Mouse (Mus musculus): Measurements from ENCODE around the gene Pitpnc1. TPM values are rescaled to one million over a fixed set of nuclear protein-coding genes. Genes with fewer than 3 reads are reported as not detected.

The Pitpnc1 gene
- total RNA-seq, 2 experiments from 2014 or later: 54.3 to 60.0 TPM

- no peak overlapping the region for H3K4me3 ChIP-seq
- no peak for TF ChIP-seq CTCF (conservative IDR thresholded peaks at IDR 0.05)
- DNase-seq (ENCODE audit: low spot score in 2 of 2): no peak
- H3K27ac ChIP-seq: peak overlapping the region; percentile 67
Measured at GRCm38 (mm10) chr11:107276898-107277297, 193.6 kb downstream of the Pitpnc1 start.

GRCm38 (mm10) chr11:107276337-107276736 is 194.2 kb downstream of the Pitpnc1 start:
- TF ChIP-seq CTCF (conservative IDR thresholded peaks at IDR 0.05): no peak
- DNase-seq (ENCODE audit: low spot score in 2 of 2): no peak
- peak overlapping the region; percentile 36 for H3K27ac ChIP-seq
- no peak overlapping the region for H3K4me3 ChIP-seq

GRCm38 (mm10) chr11:107275902-107276301 is 194.6 kb downstream of the Pitpnc1 start:
- no peak overlapping the region for H3K27ac ChIP-seq
- no peak overlapping the region for H3K4me3 ChIP-seq
- DNase-seq (ENCODE audit: low spot score in 2 of 2): peak in 1 of 2 experiments; percentile 45
- peak; percentile 75 for TF ChIP-seq CTCF (conservative IDR thresholded peaks at IDR 0.05)

DNA sequence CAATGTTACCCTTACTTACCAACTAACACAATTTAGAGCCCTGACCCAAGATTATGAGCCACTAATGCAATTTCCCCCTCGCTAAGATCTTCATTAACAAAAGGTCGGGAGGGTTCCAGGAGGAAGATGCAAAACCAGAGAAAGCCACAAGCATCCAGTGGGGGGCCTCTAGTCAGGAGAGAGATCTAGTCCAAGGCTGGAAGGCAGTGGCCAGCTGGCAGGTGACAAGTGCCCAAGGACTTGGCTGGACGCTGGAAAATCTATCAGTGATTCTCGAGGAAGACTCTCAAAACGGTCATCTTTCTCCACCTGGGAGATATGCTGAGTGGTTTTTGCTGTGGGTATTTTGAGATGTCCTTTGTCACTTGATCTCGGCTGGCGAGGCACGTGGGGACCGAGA is 196.3 kb downstream of the Pitpnc1 start:
- no peak overlapping the region for H3K4me3 ChIP-seq
- TF ChIP-seq CTCF (conservative IDR thresholded peaks at IDR 0.05): no peak
- H3K27ac ChIP-seq: no peak overlapping the region

DNA sequence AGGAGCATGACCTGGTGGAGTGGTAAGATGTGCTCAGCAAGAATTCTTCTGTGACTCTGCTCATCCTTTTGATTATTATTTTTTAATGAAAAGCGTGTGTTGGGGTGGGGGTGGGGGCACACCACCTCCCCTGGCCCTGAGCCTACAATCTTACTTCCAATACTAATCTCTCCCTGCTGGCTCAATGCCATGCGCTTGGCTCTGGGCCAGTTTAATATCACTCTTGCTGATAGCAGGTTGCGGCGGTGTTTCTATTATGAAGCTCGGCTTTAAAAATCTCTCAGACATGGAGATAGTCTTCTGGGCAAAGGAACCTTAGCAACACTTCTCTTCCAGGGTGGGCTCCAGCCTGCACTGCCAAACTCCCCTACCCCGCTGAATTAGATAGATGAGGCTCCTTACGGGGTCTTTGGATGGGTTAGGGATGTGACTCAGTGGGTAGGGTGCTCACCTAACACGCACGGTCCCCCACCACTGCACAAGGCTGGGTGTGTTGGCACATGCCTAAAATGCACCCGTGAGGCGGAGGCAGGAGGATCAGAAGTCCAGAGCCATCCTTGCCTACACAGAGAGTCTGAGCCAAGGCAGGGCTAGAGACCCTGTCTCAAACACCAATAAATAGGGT is 198.0 kb downstream of the Pitpnc1 start:
- no peak overlapping the region for H3K27ac ChIP-seq
- no peak for DNase-seq (ENCODE audit: low spot score in 2 of 2)
- no peak overlapping the region for H3K4me3 ChIP-seq
- no peak for TF ChIP-seq CTCF (conservative IDR thresholded peaks at IDR 0.05)

More for the DNA sequence above, 196.3 kb downstream of the Pitpnc1 start:
- DNase-seq (ENCODE audit: low spot score in 2 of 2): no peak

GRCm38 (mm10) chr11:107270564-107270963 is 199.9 kb downstream of the Pitpnc1 start:
- no peak overlapping the region for H3K27ac ChIP-seq
- DNase-seq (ENCODE audit: low spot score in 2 of 2): no peak
- H3K4me3 ChIP-seq: no peak overlapping the region
- no peak for TF ChIP-seq CTCF (conservative IDR thresholded peaks at IDR 0.05)

- Histone ChIP-seq H3K4me3 (no peak overlapping the region), H3K27ac (no peak overlapping the region)
- TF ChIP-seq CTCF (conservative IDR thresholded peaks at IDR 0.05): peak; percentile 63
- DNase-seq (ENCODE audit: low spot score in 2 of 2): no peak
Measured at GRCm38 (mm10) chr11:107267522-107267921, 203.0 kb downstream of the Pitpnc1 start.

DNA sequence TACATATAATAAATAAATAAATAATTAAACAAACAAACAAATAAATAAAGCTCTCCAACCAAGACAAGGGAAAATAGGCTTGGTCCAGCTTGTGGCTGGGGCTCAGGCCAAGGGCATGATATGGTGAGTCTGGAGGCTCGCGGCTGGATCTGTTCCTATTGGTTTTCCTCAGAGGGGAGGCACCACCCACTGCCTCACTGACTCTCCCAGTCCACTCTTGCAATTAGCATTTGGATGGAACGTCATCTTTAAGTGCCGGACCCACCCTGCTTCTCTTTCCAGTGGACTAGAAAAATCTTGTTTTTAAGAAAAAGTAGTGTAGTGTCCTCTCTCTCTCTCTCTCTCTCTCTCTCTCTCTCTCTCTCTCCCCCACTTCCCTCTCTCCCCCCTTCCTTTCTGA is 204.6 kb downstream of the Pitpnc1 start:
- H3K27ac ChIP-seq: no peak overlapping the region
- no peak for TF ChIP-seq CTCF (conservative IDR thresholded peaks at IDR 0.05)
- DNase-seq (ENCODE audit: low spot score in 2 of 2): no peak
- no peak overlapping the region for H3K4me3 ChIP-seq

DNA sequence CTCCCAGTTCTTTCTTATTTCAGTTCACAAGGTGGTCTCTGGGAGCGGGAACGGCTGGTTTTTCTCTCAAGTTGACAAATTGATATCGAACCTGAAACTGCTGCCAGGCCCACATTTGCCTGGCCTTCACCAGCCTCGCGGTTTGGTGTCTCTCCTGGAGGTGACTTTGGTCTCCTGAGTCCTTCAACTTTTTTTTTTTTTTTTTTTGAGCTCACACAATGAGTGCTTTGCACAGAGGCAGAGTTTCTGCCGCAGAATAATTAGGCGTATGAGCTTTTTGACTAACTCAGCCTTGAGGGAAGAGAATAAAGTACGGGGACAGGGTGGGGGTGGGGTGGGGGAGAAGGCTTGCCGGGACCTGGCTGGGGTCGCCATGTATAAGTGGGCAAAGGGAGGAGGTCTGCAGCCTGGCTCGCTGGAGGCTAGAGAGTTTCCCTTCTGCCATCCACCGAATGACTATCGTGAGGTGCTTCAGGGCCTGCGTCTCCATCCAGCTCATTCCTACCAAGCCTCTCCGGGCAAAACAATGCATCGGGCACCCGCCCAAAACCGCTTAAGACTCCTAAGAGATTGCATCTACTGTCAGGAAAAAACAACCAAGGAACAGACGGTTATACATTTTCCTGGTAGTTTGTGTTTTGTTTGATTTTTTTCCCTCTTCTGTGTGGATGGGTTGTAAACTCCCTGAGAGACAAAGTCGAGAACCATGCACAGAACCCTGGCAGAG is 205.4 kb downstream of the Pitpnc1 start:
- no peak overlapping the region for H3K4me3 ChIP-seq
- TF ChIP-seq CTCF (conservative IDR thresholded peaks at IDR 0.05): no peak
- no peak for DNase-seq (ENCODE audit: low spot score in 2 of 2)
- peak overlapping the region; percentile 10; the same call in 1 of the 2 replicates for H3K27ac ChIP-seq

GRCm38 (mm10) chr11:107263838-107264237 is 206.7 kb downstream of the Pitpnc1 start:
- Histone ChIP-seq H3K27ac (no peak overlapping the region), H3K4me3 (no peak overlapping the region)
- no peak for TF ChIP-seq CTCF (conservative IDR thresholded peaks at IDR 0.05)
- no peak for DNase-seq (ENCODE audit: low spot score in 2 of 2)

GRCm38 (mm10) chr11:107259428-107259827 is 211.1 kb downstream of the Pitpnc1 start:
- no peak for DNase-seq (ENCODE audit: low spot score in 2 of 2)
- no peak for TF ChIP-seq CTCF (conservative IDR thresholded peaks at IDR 0.05)
- Histone ChIP-seq H3K4me3 (no peak overlapping the region), H3K27ac (no peak overlapping the region)

DNA sequence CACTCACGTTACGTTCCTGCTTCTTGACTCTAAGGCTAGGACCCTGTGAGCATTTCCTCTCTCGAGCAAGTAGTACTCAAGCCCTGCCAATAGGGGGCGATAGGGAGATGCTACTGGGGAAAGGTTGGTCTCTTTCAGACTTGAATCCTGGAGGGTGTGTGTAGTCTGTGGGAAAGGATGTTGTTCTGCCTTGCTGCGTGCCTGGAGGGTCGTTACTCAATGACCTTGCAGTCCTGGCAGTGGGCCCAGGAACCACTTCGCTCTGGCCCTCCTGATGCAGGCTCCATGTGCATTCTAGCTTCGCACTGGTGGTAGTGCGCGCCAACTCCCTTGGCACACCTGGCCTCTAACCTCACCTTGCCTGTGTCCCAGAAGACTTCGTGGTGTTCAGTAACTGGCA is 215.3 kb downstream of the Pitpnc1 start:
- Histone ChIP-seq H3K27ac (no peak overlapping the region), H3K4me3 (no peak overlapping the region)
- TF ChIP-seq CTCF (conservative IDR thresholded peaks at IDR 0.05): peak; percentile 62
- no peak for DNase-seq (ENCODE audit: low spot score in 2 of 2)

DNA sequence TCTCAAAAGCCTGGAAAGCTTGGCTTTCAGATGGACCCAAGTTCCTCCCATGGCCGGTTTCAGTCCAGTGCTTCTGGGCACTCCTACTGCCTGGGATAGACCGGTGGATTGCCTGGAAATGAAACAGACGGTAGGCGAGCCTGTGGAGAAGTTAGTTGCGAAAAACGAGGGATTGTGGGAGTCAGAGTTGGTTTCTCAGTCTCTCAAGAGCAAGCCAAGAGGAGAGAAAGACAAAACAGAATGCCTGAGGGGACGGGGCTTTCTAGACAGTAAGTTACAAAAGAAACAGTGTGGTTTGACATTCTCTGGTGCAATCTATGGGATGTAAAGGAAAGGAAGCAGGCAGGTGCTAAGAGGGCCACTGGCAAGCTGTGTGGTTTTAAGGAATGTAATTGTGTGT is 216.3 kb downstream of the Pitpnc1 start:
- Histone ChIP-seq H3K27ac (no peak overlapping the region), H3K4me3 (no peak overlapping the region)
- no peak for TF ChIP-seq CTCF (conservative IDR thresholded peaks at IDR 0.05)
- no peak for DNase-seq (ENCODE audit: low spot score in 2 of 2)

GRCm38 (mm10) chr11:107252026-107252425 is 218.5 kb downstream of the Pitpnc1 start:
- H3K27ac ChIP-seq: no peak overlapping the region
- no peak overlapping the region for H3K4me3 ChIP-seq
- no peak for DNase-seq (ENCODE audit: low spot score in 2 of 2)
- TF ChIP-seq CTCF (conservative IDR thresholded peaks at IDR 0.05): no peak

All from layer of hippocampus, adult 2 months (tissue).